Mouse (Mus musculus) T-helper 17 cell (primary cell): Measurements from ENCODE around the gene Olfr366.
"Not testable (repeated sequence)": the region's sequence is repeated elsewhere in the genome, so short reads cannot be mapped to it uniquely, and the experiment has no call there.

Source experiments
- in situ Hi-C, 2 experiments: fragments of 300-600 bp; cut with MboI, MseI; formaldehyde crosslinking; loops; 1 replicate in 1 of 2; 2 replicates in 1 of 2; pipeline ENCODE4 v1.15.1; 2025; ENCODE audit warnings: high pct_unique_total_duplicates in 2 of 2

The Olfr366 gene

GRCm38 (mm10) chr2:37211274-37211673 lies at the start of gene Olfr366:
Olfr366 (plus strand) TSS chr2:37211574.
- in situ Hi-C loops: no loop called here

GRCm38 (mm10) chr2:37187898-37188297 lies 23.5 kb upstream of the Olfr366 start, which contains the start of gene Olfr365:
Olfr365 (plus strand) TSS chr2:37188198.
- in situ Hi-C loops: no loop called here

- in situ Hi-C loops: not testable (repeated sequence)
These were observed 50.4 kb downstream of the Olfr366 start for GRCm38 (mm10) chr2:37261781-37262180.
